Mouse (Mus musculus) MEL (cell line): Measurements from ENCODE around the gene Nfe2l2. TPM values are rescaled to one million over a fixed set of nuclear protein-coding genes. Genes with fewer than 3 reads are reported as not detected.

ENCODE experiments used
- DNase-seq: peaks from one replicate; pipeline ENCODE4 v3.0.0; 2011; ENCODE audit warnings: low read depth, low spot score
- H3K27ac ChIP-seq: 2 replicates; pipeline ENCODE4 v1.5.1; 2012; ENCODE audit warnings: low read depth, mild to moderate bottlenecking, control low read depth, low read length, moderate library complexity; ENCODE audit not compliant: control insufficient read depth
- H3K27me3 ChIP-seq, 2 experiments: fragments of 150-350 bp in 1 of 2; sonication (generic) in 1 of 2; 2 replicates each; pipeline ENCODE4 v1.6.1; 2012; ENCODE audit warnings: low read length in 2 of 2, mild to moderate bottlenecking in 2 of 2, improper control_type of control experiment in 1 of 2, moderate library complexity in 1 of 2; ENCODE audit not compliant: insufficient read depth in 2 of 2, control insufficient read depth in 1 of 2
- H3K36me3 ChIP-seq, 2 experiments: 2 replicates each; pipeline ENCODE4 v1.6.1; 2012 to 2014; ENCODE audit warnings: low read length in 2 of 2, improper control_type of control experiment in 1 of 2, inconsistent platforms in 1 of 2, mild to moderate bottlenecking in 1 of 2; ENCODE audit not compliant: insufficient read depth in 2 of 2, control insufficient read depth in 1 of 2
- H3K4me1 ChIP-seq, 2 experiments: fragments of 150-350 bp in 1 of 2; sonication (generic) in 1 of 2; 2 replicates each; pipeline ENCODE4 v1.6.1; 2012; ENCODE audit warnings: low read length in 2 of 2, improper control_type of control experiment in 1 of 2, mild to moderate bottlenecking in 1 of 2; ENCODE audit not compliant: insufficient read depth in 2 of 2, control insufficient read depth in 1 of 2
- H3K4me3 ChIP-seq, 2 experiments: fragments of 150-350 bp in 1 of 2; sonication (generic) in 1 of 2; 2 replicates each; pipeline ENCODE4 v1.5.1; 2012; ENCODE audit warnings: low read depth in 2 of 2, low read length in 2 of 2, mild to moderate bottlenecking in 2 of 2, moderate library complexity in 2 of 2, control low read depth in 1 of 2, improper control_type of control experiment in 1 of 2; ENCODE audit not compliant: control insufficient read depth in 1 of 2, insufficient read depth in 1 of 2
- H3K79me2 ChIP-seq: 2 replicates; pipeline ENCODE4 v1.6.1; 2012; ENCODE audit warnings: mild to moderate bottlenecking, low read length, moderate library complexity; ENCODE audit not compliant: control insufficient read depth, poor library complexity, insufficient read depth
- H3K9ac ChIP-seq: 2 replicates; pipeline ENCODE4 v1.6.1; 2012; ENCODE audit warnings: low read depth, mild to moderate bottlenecking, control low read depth, low read length, moderate library complexity; ENCODE audit not compliant: control insufficient read depth, poor library complexity, severe bottlenecking
- H3K9me3 ChIP-seq: fragments of 150-350 bp; sonication (generic); replicated peaks from 2 replicates; pipeline ENCODE4 v1.6.1; 2012; ENCODE audit warnings: mild to moderate bottlenecking, low read length, improper control_type of control experiment, moderate library complexity; ENCODE audit not compliant: insufficient read depth
- BHLHE40 ChIP-seq: IDR thresholded peaks from 2 replicates; pipeline ENCODE4 v1.6.1; 2012; ENCODE audit warnings: low read depth, mild to moderate bottlenecking, inconsistent platforms, low read length, improper control_type of control experiment, borderline replicate concordance
- CTCF ChIP-seq, 3 experiments: IDR thresholded peaks in 2 of 3; conservative IDR thresholded peaks in 1 of 3; 2 replicates each; pipeline ENCODE4 v1.5.1; 2011 to 2012; ENCODE audit warnings: low read length in 3 of 3, low read depth in 2 of 3, mild to moderate bottlenecking in 2 of 3, improper control_type of control experiment in 1 of 3, inconsistent platforms in 1 of 3, mixed read lengths in 1 of 3, moderate library complexity in 1 of 3; ENCODE audit not compliant: control insufficient read depth in 1 of 3, insufficient read depth in 1 of 3, poor library complexity in 1 of 3, severe bottlenecking in 1 of 3
- KAT2A ChIP-seq: conservative IDR thresholded peaks from 2 replicates; pipeline ENCODE4 v1.6.1; 2012; ENCODE audit warnings: low read depth, low read length, improper control_type of control experiment, inconsistent platforms
- MAFK ChIP-seq: IDR thresholded peaks from 2 replicates; pipeline ENCODE4 v1.6.1; 2011; ENCODE audit warnings: low read depth, mild to moderate bottlenecking, low read length, improper control_type of control experiment, borderline replicate concordance
- MAX ChIP-seq: IDR thresholded peaks from 2 replicates; pipeline ENCODE4 v1.6.1; 2011; ENCODE audit warnings: low read length, improper control_type of control experiment
- MXI1 ChIP-seq: IDR thresholded peaks from 2 replicates; pipeline ENCODE4 v1.6.1; 2011; ENCODE audit warnings: mild to moderate bottlenecking, low read depth, low read length, improper control_type of control experiment
- MYC ChIP-seq: IDR thresholded peaks from 2 replicates; pipeline ENCODE4 v1.6.1; 2011; ENCODE audit warnings: low read depth, mild to moderate bottlenecking, low read length, improper control_type of control experiment, moderate library complexity
- POLR2A ChIP-seq, 2 experiments: IDR thresholded peaks; 2 replicates each; pipeline ENCODE4 v1.6.1; 2011 to 2012; ENCODE audit warnings: low read length in 2 of 2, mild to moderate bottlenecking in 2 of 2, control low read depth in 1 of 2, improper control_type of control experiment in 1 of 2, low read depth in 1 of 2, moderate library complexity in 1 of 2; ENCODE audit not compliant: control insufficient read depth in 1 of 2, insufficient read depth in 1 of 2, poor library complexity in 1 of 2
- POLR2AphosphoS2 ChIP-seq: IDR thresholded peaks from 2 replicates; pipeline ENCODE4 v1.6.1; 2011; ENCODE audit warnings: low read length, improper control_type of control experiment
- TBP ChIP-seq: IDR thresholded peaks from 2 replicates; pipeline ENCODE4 v1.8.0; 2011; ENCODE audit warnings: low read depth, low read length, improper control_type of control experiment
- TCF12 ChIP-seq: IDR thresholded peaks from 2 replicates; pipeline ENCODE4 v1.6.1; 2014; ENCODE audit warnings: low read depth, mild to moderate bottlenecking, inconsistent platforms, low read length, improper control_type of control experiment, moderate library complexity
- UBTF ChIP-seq: IDR thresholded peaks from 2 replicates; pipeline ENCODE4 v1.6.1; 2012; ENCODE audit warnings: low read depth, mild to moderate bottlenecking, inconsistent platforms, low read length, improper control_type of control experiment, moderate library complexity, borderline replicate concordance; ENCODE audit not compliant: insufficient read depth
- ZC3H11A ChIP-seq: IDR thresholded peaks from 2 replicates; pipeline ENCODE4 v1.6.1; 2012; ENCODE audit warnings: low read depth, mild to moderate bottlenecking, inconsistent platforms, low read length, improper control_type of control experiment
- ZKSCAN1 ChIP-seq: IDR thresholded peaks from 2 replicates; pipeline ENCODE4 v1.6.1; 2012; ENCODE audit warnings: low read depth, mild to moderate bottlenecking, inconsistent platforms, low read length, improper control_type of control experiment, moderate library complexity
- ZMIZ1 ChIP-seq: IDR thresholded peaks from 2 replicates; pipeline ENCODE4 v1.6.1; 2012; ENCODE audit warnings: low read depth, mild to moderate bottlenecking, inconsistent platforms, low read length, improper control_type of control experiment, moderate library complexity
- polyA plus RNA-seq, 2 experiments: library from polyadenylated mRNA; stranded (reverse) in 1 of 2; unstranded in 1 of 2; fragments of >175 nt in 1 of 2; fragments of >200 nt in 1 of 2; gene quantifications; 2 replicates each; pipeline versions ENCODE4 v1.2.1 to v1.2.4; 2012; ENCODE audit warnings: low replicate concordance in 2 of 2, low read depth in 1 of 2; ENCODE audit not compliant: insufficient read length in 2 of 2, insufficient read depth in 1 of 2, missing spikeins in 1 of 2
- total RNA-seq: library from RNA; depleted of rRNA; stranded (reverse); fragments of 300-350 nt; gene quantifications from 2 replicates; pipeline ENCODE4 v1.2.3, GENCODE M21; 2012

Gene Nfe2l2
- total and polyA plus RNA-seq, 3 experiments: 42.1 to 59.1 TPM; not detected in 1

DNA sequence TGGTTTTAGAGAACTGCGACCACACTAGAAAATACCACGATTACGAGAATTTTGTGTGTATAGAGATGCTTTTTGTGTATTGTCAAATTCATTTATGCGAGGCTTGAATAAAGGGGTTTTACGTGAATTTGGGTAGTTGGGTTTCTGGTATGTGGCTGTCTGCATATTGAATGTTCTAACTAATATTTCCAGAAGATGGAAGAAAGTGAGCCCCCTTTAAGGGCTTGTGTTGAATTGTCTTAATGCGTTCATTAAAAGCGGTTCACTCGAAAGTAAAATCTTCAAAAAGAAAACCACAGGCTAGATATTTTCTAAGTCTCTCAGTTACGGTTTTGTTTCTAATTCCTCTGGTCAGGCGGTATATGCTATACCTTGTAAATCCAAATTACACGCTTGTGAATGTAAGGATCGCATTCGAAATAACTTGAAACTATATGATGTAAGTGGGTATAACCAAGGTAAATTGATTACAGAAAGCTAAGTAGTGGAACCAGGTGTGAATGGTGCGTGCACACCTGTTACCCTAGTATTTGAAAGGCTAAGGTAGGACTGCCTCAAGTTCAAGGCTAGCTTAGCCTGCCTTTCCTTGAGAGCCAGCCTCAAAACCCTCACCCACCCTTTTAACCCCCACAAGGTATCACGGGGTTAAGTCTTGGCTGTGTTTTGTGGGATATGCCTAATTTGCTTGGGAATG is 44.0 kb downstream of the Nfe2l2 start:
- peaks cover 35 to 49% of the 10 kb centered on the region in 2 experiments for H3K36me3 ChIP-seq
- TF ChIP-seq BHLHE40 (no peak), ZC3H11A (no peak), TBP (0 out of 2 replicates have a peak, but pooled peaks have one; percentile 41), ZKSCAN1 (no peak), POLR2AphosphoS2 (no peak), KAT2A (no peak), ZMIZ1 (peak; percentile 10; the same call in 1 of the 2 replicates)
- TF ChIP-seq, all 39 proteins: peak for 2
- peak overlapping the region; percentile 97 for H3K27ac ChIP-seq

DNA sequence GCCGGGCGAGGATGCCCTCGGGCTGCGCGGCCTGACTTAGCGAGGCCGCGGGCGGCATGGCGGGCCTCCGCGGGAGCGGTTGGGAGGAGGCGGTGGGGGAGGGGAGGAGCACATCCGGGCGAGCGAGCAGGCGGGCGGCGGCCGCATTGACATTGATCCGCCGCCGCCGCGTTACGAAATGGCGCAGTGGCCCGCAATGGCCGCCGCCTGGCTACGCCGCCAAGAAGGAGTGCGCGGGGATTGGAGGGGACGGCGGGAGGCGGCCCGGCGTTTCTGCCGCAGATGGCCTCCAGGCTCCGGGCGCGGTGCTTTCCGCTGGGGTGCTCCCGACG is 44.8 kb downstream of the Nfe2l2 start:
- peak overlapping the region; percentile 97 for H3K27ac ChIP-seq
- TF ChIP-seq KAT2A: no peak; the same call in 1 of the 2 replicates
- peak in 1 of 2 experiments; percentile 45; a peak in 1 of 4 replicates for TF ChIP-seq POLR2A (IDR thresholded peaks at IDR 0.05; ENCODE audit: control insufficient read depth in 1 of 2, insufficient read depth in 1 of 2, low read depth in 1 of 2, low read length in 2 of 2, poor library complexity in 1 of 2)
- peak; percentile 55; the same call in 1 of the 2 replicates for TF ChIP-seq POLR2AphosphoS2
- no peak for TF ChIP-seq MAFK
- TF ChIP-seq TCF12: peak; percentile 32
- no peak for TF ChIP-seq CTCF (IDR thresholded peaks at IDR 0.05 in 2 of 3, conservative IDR thresholded peaks at IDR 0.05 in 1 of 3; ENCODE audit: control insufficient read depth in 1 of 3, insufficient read depth in 1 of 3, low read depth in 2 of 3, low read length in 3 of 3, poor library complexity in 1 of 3, severe bottlenecking in 1 of 3)
- 0 out of 2 replicates have a peak, but pooled peaks have one; percentile 36 for TF ChIP-seq MYC
- peak; percentile 77 for TF ChIP-seq MXI1
- TF ChIP-seq UBTF: peak; percentile 81; the same call in 1 of the 2 replicates
- TF ChIP-seq MAX: no peak

More for the DNA sequence above, 44.0 kb downstream of the Nfe2l2 start:
- H3K79me2 ChIP-seq: peaks cover 49% of the 10 kb centered on the region
- H3K9ac ChIP-seq: peak overlapping the region; percentile 100
- peak; percentile 66 for DNase-seq
- no peaks in the 10 kb centered on the region for H3K9me3 ChIP-seq
- H3K4me3 ChIP-seq: peak overlapping the region; percentile 84 to 98
- no peaks in the 10 kb centered on the region for H3K27me3 ChIP-seq
- H3K4me1 ChIP-seq: peaks cover 3 to 15% of the 10 kb centered on the region in 2 experiments

More for the DNA sequence above, 44.8 kb downstream of the Nfe2l2 start:
- H3K9me3 ChIP-seq: no peaks in the 10 kb centered on the region
- peaks cover 3 to 15% of the 10 kb centered on the region in 2 experiments for H3K4me1 ChIP-seq
- peaks cover 30 to 44% of the 10 kb centered on the region in 2 experiments for H3K36me3 ChIP-seq
- H3K4me3 ChIP-seq: peak overlapping the region; percentile 84 to 98
- H3K27me3 ChIP-seq: no peaks in the 10 kb centered on the region
- peak overlapping the region; percentile 100 for H3K9ac ChIP-seq
- DNase-seq: peak; percentile 80
- peaks cover 49% of the 10 kb centered on the region for H3K79me2 ChIP-seq
